Mouse (Mus musculus) hematopoietic stem cell, adult 5-6 weeks (primary cell): ENCODE results near the gene Gm10491. TPM values are rescaled to one million over a fixed set of nuclear protein-coding genes. Genes with fewer than 3 reads are reported as not detected.
A peak's percentile ranks its signal among the peaks of the same experiment; 100 is the strongest.
"Not testable (repeated sequence)": the region's sequence is repeated elsewhere in the genome, so short reads cannot be mapped to it uniquely, and the experiment has no call there.

Experiments used
- ATAC-seq, 2 experiments: fragments of 125-278 bp in 1 of 2; replicated peaks in 1 of 2; 2 replicates each; pipeline ENCODE4 v1.8.0; 2016 to 2017; ENCODE audit warnings: inconsistent platforms in 2 of 2, mild to moderate bottlenecking in 2 of 2, moderate number of reproducible peaks in 2 of 2, low read depth in 1 of 2, moderate TSS enrichment in 1 of 2; ENCODE audit not compliant: low FRiP score in 2 of 2, poor library complexity in 2 of 2, severe bottlenecking in 2 of 2, insufficient read depth in 1 of 2, low TSS enrichment in 1 of 2
- total RNA-seq: library from RNA; stranded (forward); fragments of 172-1452, 232-1000 nt; gene quantifications from 2 replicates; pipeline ENCODE4 v1.2.3, GENCODE M21; 2017

Gm10491 gene
- total RNA-seq = not detected in 2 replicates

- no peak for ATAC-seq
These were observed at the start of gene Gm10491 for GRCm38 (mm10) chrX:7907735-7908134. Gene Gm10491, minus strand, starts transcription at chrX:7907835.

GRCm38 (mm10) chrX:7950091-7950490 lies 42.5 kb upstream of the Gm10491 start:
- ATAC-seq = no peak

- peak; percentile 99 for ATAC-seq
These were observed 40.4 kb upstream of the Gm10491 start for GRCm38 (mm10) chrX:7947900-7948492.

GRCm38 (mm10) chrX:7947108-7947899 lies 39.7 kb upstream of the Gm10491 start, which contains the start of gene Hdac6:
Gene Hdac6, minus strand, starts transcription at chrX:7947889.
- no peak for ATAC-seq

DNA sequence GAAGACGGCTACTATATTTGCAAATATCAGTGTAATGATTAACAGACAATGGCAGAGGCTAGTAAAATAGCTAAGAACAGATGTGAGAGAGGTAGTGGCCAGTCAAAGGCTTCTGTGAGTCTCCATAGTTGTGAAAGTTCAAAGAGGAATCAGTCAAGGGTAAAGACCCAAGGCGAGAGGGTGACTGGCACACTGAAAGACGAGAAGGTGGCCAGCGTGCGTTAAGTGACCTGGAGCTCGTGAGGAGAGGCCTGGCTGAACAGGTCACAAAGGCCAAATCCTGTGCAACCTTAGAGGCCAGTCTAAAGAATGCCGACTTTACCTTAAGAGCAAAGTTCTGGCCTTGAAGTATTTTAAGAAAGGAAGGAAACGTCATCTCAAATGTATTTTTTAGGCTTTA lies 38.0 kb upstream of the Gm10491 start:
- no peak for ATAC-seq

DNA sequence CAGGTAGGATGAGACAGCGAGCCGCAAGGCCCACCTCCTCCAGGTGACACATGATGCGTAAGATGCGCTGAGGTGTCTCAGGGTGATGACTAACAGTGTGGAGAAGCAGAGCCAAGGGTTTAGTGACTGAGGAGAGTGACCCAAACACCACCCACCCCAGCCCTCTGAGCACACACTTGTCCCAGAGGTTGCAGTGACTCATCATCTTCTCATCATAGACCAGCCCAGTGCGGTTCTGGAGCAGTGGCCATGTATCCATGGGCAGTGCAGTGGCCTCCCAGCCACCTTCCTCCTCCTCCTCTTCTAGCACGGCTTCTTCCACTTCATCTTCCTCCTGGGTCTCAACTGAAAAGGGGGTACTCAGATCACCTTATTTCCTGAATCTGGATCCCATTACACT lies 30.0 kb upstream of the Gm10491 start:
- ATAC-seq = no peak

DNA sequence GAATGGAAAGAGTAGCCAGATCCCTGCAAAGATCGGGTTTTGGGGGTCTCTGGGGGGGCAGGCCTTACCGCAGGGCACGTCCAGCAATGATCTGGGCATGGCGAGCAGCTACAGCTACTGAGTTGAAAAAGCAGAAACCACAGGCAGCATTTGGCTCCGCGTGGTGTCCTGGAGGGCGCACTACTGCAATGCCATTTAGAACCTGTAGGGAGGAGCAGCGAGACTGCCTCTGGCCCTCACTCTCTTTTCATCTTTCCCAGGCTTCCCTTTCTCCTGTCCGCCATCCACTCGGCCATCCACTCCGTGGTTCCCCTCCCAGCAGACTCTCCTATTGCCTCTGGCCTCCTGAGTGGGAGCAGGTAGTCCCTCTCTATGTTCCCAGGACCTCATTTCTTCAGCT lies 29.2 kb upstream of the Gm10491 start:
- peak; percentile 32 to 56; a peak in 1 of 4 replicates for ATAC-seq

- no peak for ATAC-seq
These were observed 20.7 kb upstream of the Gm10491 start, which contains the start of gene Eras for GRCm38 (mm10) chrX:7928270-7928790. Gene Eras, minus strand, starts transcription at chrX:7928607.

GRCm38 (mm10) chrX:7927116-7927515 lies 19.5 kb upstream of the Gm10491 start:
- no peak for ATAC-seq

DNA sequence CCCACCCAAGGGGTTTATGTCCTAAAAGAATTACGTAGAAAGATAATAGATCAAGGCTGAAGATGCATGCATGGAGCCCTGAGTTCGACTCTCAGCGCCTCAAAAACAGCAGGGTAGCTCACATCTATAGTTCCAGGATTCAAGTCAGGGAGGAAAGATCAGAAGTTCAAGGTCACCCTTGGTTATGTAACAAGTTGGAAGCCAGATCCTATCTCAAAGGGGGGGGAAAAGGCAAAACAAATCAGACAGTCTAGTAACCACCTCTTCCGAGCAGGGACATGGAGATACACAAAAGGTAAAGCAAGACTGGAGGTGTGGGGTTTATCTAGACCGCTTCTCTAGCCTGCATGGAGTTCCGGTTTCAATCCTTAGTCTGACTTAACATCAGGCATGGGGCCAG lies 18.6 kb upstream of the Gm10491 start:
- no peak for ATAC-seq

DNA sequence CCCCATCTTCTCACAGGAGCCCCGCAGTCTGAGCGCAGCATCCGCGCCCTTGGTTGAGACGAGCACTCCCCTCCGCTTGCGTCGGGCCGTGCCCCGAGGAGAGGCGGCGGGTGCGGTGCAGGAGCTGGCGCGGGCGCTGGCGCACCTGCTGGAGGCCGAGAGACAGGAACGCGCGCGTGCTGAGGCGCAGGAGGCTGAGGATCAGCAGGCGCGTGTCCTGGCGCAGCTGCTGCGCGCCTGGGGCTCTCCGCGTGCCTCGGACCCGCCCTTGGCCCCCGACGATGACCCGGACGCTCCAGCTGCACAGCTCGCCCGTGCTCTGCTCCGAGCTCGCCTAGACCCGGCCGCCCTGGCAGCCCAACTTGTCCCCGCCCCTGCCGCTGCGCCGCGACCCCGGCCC lies 14.4 kb upstream of the Gm10491 start:
- no peak for ATAC-seq

GRCm38 (mm10) chrX:7919601-7920383 lies 12.2 kb upstream of the Gm10491 start, which contains the start of gene Pcsk1n:
Gene Pcsk1n, plus strand, starts transcription at chrX:7919822.
- no peak for ATAC-seq

- ATAC-seq = not testable (repeated sequence)
These were observed 10.3 kb upstream of the Gm10491 start for GRCm38 (mm10) chrX:7917960-7918359.

DNA sequence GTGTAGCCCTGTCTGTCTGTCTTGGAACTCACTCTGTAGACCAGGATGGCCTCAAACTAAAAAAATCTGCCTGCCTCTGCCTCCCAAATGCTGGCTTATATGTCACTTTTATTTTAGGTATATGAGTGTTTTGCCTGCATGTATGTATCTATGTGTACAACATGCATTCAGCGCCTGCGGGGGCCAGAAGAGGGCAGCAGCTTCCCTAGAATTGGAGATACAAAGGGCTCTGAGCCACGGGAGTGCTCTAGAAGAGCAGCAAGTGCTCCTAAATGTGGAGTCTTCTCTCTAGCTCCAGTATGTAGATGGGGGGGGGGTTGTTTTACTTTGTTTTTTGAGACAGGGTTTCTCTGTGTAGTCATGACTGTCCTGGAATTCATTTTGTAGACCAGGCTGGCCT lies 8.0 kb upstream of the Gm10491 start:
- ATAC-seq = peak; percentile 59 to 77; a peak in 3 of 4 replicates

DNA sequence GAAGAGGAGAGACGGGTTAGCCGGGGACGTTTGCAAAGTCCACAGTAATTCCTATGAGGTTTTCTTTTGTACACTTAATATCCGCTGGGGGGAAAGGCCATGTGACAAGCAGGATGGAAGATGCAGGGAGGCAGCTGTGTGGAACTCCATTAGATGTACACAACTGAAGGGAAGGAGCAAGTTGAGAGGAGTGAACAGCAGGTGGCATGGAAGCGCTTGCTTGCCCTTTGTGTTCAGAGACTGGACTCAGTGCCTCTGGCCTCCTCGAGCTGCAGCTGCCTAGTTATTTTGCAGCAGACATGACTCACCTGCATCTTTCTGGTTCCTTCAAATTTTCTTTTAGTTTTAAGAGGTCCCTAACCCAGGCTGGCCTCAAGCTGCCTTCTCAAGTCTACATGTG lies 2.8 kb upstream of the Gm10491 start:
- ATAC-seq = no peak

DNA sequence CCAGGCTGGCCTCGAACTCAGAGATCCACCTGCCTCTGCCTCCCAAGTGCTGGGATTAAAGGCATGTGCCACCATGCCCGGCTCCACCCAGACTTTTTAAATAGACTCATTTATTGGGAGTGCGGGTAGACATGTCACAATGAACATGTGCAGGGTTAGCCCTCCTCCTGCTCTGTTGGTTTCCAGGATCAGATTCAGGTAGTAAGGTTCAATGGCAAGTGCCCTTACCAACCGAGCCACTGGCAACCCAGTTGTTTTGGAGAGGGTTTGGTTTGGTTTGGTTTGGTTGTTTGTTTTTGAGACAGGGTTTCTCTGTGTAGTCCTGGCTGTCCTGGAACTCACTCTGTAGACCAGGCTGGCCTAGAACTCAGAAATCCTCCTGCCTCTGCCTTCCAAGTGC lies 1.6 kb upstream of the Gm10491 start, which contains the start of gene Gm10490:
TSS of gene Gm10490 (plus strand) at position 301 of the 400 bp plus-strand sequence.
- not testable (repeated sequence) for ATAC-seq

- ATAC-seq = no peak
These were observed 3.2 kb downstream of the Gm10491 start for GRCm38 (mm10) chrX:7904441-7904840.
